Mouse (Mus musculus) embryo, embryonic 11 days (tissue): ENCODE measurements at regions not wholly inside any gene's neighbourhood (a gene's known extent, or its start where the extent isn't known, plus 50 kb on each side); places are given as distances from the start of the nearest gene placed in this dataset.

Source experiments
- DNase-seq: peaks from one replicate; pipeline ENCODE4 v3.0.0-alpha.2; 2015

DNA sequence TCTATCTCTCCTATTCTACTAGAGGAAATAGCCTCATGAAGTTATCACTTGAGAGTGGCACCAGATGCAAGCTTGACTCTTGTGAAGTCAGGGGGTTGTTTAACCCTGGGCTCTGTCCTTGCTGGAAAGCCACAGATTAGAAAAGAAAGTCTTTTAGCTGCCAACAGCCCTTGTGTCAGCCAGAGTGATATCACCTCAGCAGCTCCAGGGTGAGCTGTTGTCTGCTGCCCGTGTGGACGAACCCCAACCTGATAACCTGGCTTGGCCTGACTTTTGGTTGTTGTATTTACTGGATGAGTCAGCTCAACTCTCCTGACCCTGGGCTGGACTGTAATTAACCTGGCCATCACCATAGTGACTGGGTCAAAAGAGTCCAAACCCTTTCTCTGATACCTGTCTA lies 88.6 kb upstream of the Serbp1 start:
- DNase-seq = no peak

GRCm38 (mm10) chr6:67146708-67147107 lies 91.3 kb upstream of the Serbp1 start:
- DNase-seq = no peak

DNA sequence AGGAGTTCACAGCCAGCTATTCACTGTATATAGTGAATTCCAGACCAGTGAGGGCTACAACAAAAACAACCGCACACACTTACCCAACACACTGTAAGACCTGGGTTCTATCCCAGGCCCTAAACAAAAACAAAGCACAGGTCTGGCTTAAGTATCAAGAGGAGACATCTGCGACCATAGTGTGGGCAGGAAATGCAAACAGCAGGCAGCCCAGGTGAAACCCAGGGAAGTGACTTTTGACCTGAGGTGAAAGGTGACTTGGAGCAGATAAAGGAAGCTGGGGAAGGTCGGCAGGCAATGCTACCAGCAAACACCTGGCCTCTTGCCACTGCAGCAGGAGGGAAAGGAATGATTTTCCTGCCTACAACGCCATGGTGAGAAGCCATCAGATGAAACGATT lies 92.0 kb upstream of the Serbp1 start:
- DNase-seq = no peak

- DNase-seq = no peak
Observed at GRCm38 (mm10) chr6:67144946-67145716, 92.8 kb upstream of the Serbp1 start.

GRCm38 (mm10) chr6:67142179-67142578 lies 95.8 kb upstream of the Serbp1 start:
- peak; percentile 46 for DNase-seq

DNA sequence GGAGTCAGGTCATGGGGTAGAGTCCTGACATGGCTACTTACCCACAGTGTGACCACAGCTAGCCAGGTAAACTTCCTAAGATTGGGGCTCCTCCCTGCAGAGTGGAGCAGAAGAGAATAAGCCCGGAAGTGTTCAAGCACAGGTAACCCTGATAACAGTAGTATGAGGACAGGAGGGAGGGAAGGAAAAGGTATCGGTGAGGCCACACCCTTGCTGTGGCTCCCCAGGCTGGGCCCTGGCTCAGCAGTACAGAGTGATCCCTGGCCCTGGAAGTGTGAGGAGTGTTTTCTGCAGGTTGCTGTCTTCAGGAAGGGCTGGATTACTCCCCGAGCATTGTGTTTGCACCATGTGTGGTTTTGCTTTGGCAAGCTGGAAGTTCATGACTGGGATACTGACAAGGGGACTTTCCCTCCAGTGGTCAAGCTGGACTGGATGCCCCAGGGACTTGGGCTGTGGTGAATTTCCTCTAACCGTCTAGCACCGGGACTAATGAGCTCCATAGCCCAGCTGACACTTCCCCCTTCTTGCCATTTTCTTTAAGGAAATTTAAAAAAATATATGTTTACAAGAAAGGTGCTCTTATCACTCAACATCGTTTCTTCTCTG lies 97.2 kb upstream of the Serbp1 start:
- no peak for DNase-seq

- no peak for DNase-seq
Observed at GRCm38 (mm10) chr6:67139012-67139375, 99.0 kb upstream of the Serbp1 start.

GRCm38 (mm10) chr6:67138302-67139011 lies 99.5 kb upstream of the Serbp1 start:
- DNase-seq = no peak

GRCm38 (mm10) chr6:67137482-67137881 lies 100.2 kb upstream of the Gadd45a start:
- DNase-seq = no peak

DNA sequence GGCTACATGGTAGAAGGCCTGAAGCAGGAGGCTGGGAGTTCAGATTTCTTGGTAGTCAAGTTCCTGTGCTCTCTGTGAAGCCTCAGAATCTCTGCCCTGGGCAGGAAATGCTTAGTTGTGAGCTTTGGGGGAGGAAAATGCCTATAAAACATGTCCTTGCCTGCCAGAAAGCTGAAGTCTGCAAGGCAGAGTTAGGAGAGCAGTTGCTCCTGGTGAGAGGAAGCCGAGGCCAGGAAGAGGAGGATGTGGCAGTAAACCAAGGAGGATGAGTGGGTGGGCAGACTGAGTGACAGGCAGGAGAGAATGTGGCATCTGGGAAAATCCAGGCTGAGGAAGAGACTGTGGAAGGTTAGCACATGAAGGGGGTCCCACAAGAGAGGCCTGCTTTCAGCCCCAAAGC lies 97.7 kb upstream of the Gadd45a start:
- DNase-seq = no peak

DNA sequence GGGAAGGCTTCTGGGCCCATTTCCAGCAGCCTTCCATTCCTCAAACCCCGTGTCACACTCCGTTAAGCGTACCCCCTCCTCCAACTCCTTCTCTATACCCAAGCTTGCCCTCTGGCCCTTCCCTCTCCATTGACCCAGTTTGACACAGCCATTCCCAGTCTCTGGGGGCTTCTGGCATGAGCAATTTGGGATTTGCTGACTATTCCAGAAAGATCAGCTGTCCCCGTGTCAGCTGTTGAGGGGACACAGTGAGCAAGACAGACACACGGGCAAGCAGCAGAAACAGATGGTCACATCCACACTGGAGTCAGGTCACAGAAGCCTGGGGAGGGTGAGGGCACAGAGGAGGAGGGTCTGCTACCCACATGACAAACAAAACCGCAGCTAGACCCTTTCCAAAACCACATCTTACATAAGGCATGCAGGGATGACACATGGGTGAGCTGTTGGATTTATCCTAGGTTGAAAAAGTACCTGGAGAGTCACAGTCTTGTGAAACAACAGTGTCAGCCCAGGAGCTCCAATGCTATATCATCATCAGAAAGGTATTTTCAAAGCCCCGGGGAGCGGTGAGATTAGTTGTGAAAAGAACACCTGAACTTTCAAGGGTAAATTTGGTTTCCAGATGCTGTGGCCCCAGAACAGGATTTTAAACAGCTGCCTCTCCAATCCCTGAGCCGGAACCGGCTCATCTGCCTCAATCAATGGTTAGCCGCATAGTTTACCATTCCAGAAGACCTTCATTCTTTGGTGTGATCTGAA lies 93.5 kb upstream of the Gadd45a start:
- DNase-seq = no peak

- no peak for DNase-seq
Observed at GRCm38 (mm10) chr6:67129626-67130025, 92.4 kb upstream of the Gadd45a start.

DNA sequence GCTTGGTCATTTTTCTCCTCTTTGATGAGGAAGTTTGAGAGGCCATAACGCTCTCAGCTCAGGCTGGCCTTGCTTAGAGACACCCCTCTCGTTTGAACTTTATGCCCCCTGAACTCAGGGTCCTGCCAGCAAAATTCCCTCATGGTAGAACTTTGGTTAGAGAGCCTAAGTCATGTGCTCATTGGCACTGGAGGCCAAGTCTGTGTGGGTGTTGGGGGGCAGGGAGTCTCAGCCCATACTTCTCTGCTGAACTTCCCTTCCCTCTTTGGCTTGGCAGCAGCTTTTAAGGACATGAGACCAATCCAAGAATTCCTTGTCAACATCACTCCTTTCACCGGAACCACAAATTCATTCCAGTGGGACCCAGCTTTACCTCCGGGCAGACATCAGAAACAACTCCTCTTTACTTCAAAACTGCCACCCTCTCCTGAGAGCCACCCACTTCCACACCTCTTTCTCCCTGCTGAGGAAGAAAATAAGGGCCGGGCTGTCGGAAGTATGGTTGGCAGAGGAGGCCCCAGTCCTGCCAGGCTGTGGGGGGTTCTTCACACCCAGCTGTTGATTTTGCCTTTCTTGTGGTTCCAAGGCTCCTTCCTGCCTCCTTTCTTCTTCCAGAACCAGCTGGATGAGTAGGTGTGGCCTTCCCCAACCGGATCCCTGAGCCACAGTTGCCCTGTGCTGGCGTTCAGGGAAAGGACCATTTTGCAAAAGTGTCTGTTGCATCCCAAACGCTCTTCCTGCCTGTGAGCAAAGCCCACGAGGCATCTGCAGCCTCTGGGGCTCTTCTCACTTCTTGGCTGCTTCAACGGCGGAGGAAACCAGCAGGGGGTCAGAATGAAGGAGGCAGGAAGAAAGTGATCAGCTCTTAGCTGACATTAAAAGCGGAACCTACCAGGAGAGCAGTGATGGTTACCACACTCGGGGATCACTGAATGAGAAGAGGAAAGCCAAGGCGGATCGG lies 91.5 kb upstream of the Gadd45a start:
- no peak for DNase-seq

DNA sequence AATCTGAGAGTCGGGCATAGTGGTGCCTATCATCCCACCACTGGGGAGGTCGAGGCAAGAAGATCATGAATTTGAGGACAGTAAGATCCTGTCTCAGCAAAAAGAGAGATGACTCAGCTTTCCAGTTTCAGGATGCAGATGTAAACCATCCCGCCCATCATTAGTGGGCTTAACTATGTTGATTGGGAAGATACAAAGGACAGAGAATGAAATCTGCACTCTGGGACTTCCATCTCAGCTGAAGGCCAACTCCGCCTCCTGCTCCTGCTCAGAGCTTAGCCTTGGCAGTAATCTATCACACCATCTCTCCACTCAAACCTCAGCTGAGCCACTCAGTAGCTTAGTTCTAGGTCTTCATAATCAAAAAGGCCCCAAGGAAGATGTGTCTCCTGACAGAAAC lies 90.5 kb upstream of the Gadd45a start:
- no peak for DNase-seq

GRCm38 (mm10) chr6:67125715-67126312 lies 88.6 kb upstream of the Gadd45a start:
- no peak for DNase-seq

GRCm38 (mm10) chr6:67124089-67124488 lies 86.8 kb upstream of the Gadd45a start:
- DNase-seq = no peak

DNA sequence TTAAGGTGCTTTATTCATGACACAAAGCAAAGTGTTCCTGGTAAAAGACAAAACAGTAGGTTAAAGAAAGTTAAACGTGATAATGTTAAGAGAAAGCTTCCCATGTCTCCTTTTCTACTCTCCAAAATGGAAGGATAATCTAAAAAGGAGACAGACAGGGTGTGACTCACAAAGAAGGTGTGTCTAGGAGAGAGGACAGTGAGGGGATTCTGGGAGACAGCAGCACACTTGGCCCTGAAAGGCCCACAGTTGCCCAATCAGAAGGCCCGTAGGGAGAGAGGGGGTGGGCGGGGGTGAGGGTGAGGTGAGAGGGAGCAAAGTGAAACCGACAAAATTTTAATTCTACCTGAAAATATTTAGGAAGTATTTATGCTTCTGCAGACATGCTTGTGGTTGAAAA lies 85.8 kb upstream of the Gadd45a start:
- no peak for DNase-seq

DNA sequence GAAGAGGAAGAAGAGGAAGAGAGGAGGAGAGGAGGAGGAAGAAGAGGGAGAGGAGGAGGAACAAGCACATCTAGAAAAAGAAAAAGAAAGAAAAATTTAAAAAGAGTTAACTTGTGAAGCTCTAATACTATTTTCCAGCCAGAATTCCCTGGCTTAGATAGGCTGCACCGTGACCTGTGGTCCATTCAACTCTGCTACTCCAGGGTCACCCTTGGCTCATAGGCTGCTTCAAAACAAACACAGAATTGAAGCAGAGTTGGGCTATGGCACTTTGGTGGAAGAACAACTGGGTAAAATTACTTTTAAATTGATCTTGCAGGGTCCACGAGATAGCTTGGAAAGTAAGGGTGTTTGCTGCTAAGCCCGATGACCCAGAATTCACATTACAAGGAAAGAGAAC lies 79.0 kb upstream of the Gadd45a start:
- DNase-seq = no peak

GRCm38 (mm10) chr6:67115505-67116303 lies 78.4 kb upstream of the Gadd45a start:
- DNase-seq = no peak

DNA sequence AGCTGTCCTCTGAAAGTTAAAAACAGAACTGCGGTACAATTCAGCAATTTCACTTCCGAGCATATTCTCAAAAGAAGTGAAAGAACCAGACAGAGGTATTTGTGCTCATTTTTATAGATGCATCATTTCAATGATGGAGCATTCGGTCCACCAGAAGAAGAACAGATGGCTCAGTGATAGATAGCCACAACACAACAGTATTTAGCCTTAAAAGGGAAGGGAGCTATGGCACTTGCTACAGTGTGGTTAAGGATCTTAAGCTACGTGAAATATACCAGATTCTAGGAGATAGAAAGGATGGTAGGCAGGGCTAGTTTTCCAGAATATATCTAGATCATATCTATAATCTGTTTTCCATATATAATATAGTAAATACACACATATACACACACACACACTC lies 77.5 kb upstream of the Gadd45a start:
- DNase-seq = no peak
